Mouse (Mus musculus) large intestine, adult 2 months (tissue): ENCODE measurements around the gene Cyb561d2. TPM values are rescaled to one million over a fixed set of nuclear protein-coding genes. Genes with fewer than 3 reads are reported as not detected.

Experiments used
- DNase-seq: peaks from one replicate; pipeline ENCODE4 v3.0.0-alpha.2; 2012; ENCODE audit warnings: low read depth, low spot score
- WGBS: fragments of 180-500 bp; shearing (Covaris S2); methylation state at CpG from one replicate; pipeline ENCODE4 v1.1.7; 2018; 5-methylcytosine and 5-hydroxymethylcytosine counted together
- polyA plus RNA-seq: library from polyadenylated mRNA; depleted of rRNA; stranded (reverse); fragments of >200 nt; gene quantifications from 2 replicates; pipeline ENCODE4 v1.2.3, GENCODE M21; 2012

Gene Cyb561d2
- polyA plus RNA-seq, 1 experiment, result 43.7 TPM

DNA sequence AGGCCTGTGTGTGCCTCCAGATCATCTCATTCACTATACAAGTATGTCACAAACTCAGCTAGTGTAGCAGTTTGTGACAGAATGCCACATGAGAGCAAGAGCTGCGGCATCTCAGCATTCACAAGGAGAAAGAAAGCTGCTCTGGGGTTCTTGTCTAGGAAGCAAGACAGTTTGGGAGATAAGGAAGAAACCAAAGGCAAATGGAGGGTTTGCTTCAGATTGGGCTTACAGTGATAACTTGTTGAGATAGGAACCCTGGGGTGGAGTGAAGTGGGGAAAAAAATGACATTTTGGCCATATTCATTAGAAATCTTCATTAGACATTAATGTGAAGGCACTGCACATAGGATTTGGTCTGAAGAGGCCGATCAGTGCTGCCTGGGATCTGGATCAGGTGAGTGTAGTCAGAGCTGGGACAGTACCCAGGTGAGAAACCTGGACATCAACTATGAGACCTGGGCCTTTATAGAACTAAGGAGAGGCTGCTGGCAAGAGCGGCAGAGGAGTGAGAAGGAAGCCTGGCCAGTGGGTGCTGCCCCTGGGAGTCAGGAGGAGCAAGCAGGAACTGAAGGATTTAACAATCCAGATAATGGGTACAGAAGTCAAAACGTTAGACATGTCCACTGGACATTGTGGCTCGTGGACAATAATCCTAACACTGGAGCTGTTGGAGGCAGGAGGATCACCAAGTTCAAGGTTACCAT is 10.8 kb upstream of the Cyb561d2 start:
- no peak for DNase-seq
- WGBS, result 80% methylated on average over 5 of the region's 5 CpGs

DNA sequence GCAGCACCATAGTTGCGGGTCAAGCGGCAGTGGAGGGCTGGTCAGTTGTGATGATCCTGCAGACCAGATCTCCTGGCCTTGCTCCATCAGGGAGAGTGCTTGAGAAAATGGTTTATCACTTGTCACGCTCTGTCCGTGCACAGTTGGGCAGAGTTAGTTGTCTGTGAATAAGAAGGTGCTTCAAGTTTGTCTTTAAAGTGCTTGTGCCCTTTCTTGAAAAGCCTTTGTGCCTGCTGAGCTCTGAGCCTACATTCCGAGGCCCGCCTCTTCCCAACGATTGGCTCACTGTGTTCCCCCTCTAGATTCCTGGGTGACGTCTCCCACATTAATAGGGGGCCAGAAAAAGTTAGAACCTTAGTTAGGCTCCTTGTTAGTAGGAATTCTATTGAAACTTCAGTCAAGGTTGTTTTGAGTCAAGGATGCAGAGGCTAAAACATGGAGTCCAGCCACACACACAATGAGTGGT is 9.9 kb upstream of the Cyb561d2 start:
- WGBS, result 36% methylated on average over 8 of the region's 8 CpGs
- no peak for DNase-seq

DNA sequence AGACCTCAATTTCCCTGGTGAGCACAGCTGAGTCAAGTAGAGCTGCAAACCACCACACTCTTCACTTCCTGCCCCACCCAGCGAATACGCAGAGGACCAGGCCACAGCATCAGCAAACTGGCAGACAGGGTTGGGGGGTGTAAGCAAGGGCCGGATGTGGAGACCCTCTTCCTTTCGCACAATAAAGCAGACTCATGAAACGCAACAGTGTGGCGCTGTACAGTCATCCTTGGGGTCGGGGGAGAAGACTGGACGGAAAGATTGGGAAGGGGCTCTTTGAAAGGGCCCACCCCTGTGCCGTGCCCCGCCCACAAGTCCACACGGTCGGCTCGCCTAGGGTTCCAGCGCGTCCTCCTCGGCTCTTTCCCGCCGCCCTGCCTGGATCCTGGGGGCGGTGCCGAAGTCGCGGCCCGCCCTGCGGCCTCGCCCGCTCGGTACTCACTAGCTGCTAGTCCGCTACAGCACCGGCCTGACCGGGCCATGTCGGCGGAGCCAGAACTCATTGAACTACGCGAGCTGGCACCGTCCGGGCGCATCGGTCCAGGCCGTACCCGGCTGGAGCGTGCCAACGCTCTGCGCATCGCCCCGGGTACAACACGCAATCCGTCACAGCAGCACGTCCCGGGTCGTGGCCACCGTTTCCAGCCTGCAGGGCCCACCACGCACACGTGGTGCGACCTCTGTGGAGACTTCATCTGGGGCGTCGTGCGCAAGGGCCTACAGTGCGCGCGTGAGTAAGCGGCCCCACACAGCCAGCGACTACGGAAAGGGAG is 9.3 kb upstream of the Cyb561d2 start, which contains the start of gene Rassf1:
TSS of gene Rassf1 (plus strand) at position 439 of the 773 bp plus-strand sequence.
- DNase-seq, result no peak
- WGBS, result 2% methylated on average over 63 of the region's 63 CpGs

DNA sequence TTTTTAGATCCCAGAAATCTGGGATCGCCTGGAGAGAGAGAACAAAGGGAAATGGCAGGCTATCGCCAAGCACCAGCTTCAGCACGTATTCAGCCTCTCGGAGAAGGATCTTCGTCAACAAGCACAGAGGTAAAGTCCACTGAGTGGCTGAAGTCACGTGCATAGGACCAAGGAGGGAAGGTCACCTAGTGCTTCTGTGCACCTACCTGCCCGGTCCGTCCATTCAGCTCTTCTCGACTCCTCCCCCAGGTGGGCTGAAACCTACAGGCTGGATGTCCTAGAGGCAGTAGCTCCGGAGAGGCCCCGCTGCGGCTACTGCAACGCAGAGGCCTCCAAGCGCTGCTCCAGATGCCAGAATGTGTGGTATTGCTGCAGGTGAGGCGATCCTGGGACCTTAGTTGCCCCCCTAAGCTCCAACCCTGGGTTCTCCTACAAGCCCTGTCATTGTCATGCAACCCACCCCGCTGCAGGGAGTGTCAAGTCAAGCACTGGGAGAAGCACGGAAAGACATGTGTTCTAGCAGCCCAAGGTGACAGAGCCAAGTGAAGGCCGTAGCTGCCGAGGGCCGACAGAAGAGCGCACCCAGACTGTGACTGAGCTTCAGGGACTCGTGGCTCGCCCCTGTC is 8.6 kb upstream of the Cyb561d2 start:
- 65% methylated on average over 23 of the region's 23 CpGs for WGBS
- DNase-seq, result no peak

DNA sequence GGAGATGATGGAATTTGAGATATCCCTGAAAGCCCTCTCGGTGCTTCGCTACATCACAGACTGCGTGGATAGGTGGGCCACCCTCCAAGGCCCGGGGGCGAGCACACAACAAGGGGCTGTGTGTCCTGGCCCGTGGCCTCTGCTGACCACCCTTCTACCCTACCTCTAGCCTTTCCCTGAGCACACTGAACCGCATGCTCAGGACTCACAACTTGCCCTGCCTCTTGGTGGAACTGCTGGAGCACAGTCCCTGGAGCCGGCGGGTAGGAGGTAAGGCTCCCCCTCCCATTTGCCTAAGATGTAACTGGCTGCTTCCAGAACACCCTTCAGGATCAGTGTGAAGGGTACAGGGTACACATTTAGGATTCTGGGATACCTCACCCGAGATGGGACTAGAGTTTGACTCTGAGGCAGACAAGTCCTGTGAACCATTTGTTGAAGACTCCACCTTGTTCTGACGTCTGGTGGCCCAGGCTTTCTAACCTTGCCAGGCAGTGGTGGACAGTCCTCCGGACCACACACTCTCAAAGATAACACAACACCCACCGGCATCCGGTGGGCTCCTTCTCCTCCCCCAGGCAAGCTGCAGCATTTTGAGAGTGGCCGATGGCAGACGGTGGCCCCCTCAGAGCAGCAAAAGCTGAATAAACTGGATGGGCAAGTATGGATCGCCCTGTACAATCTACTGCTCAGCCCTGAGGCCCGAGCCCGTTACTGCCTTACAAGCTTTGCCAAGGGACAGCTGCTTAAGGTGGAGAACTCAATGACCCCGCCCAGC is 7.5 kb upstream of the Cyb561d2 start:
- no peak for DNase-seq
- 87% methylated on average over 20 of the region's 20 CpGs for WGBS

DNA sequence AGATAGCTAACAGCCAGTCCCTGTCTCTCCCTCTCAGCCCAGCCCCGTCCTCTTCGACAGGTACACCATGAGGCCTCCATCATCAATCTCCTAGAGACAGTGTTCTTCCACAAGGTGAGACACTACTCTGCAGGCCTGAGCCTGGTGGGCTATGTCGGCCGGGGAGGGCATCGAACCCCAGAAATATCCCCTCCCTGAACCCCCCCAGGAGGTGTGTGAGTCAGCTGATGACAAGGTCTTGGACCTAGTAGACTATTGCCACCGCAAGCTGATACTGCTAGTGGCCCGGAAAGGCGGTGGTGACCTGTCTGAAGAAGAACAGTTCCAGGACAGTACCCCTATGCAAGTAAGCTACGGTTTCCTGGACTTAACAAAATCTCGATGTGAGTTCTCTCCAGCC is 6.8 kb upstream of the Cyb561d2 start:
- 96% methylated on average over 10 of the region's 10 CpGs for WGBS
- no peak for DNase-seq

DNA sequence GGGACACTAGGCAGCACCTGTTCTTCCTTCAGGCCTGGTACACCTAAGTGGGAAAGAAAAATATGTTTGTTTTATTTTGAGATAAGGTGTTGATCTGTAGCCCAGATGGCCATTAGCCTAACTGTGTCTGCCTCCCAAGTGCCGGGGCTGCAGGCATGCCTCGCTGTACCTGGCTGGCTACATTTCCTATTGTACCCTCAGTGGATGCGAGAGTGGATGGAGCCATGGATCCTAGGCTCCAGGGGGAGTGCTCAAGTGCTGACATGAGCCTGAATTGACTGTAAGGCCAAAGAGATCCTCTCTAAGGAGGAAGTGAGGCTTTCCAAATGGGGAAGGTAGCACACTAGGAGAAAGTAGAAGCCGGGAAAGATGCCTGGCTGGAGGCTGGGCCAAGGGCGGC is 6.0 kb upstream of the Cyb561d2 start:
- no peak for DNase-seq
- 68% methylated on average over 5 of the region's 5 CpGs for WGBS

DNA sequence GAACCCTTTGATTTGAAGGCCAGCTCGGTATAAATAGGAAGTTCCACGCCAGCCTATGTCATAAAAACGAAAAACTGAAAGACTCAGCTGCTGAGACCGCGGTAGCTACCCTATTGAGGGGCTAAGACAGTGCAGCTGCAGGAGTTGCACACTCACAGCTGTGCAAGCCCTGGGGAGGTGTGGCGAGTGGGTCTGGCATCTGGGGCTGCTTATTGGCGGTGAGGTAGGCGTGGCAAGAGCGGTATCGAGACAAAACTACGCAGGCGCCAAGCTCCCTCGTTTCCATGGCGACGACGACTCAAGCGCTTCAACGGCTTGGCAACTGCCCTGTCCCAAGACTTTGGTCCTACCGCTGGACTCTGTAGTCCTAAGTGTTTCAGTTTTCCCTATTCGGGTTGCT is 5.0 kb upstream of the Cyb561d2 start, which contains the start of gene Zmynd10:
TSS of gene Zmynd10 (plus strand) at position 273 of the 400 bp plus-strand sequence.
- no peak for DNase-seq
- 3% methylated on average over 20 of the region's 20 CpGs for WGBS

DNA sequence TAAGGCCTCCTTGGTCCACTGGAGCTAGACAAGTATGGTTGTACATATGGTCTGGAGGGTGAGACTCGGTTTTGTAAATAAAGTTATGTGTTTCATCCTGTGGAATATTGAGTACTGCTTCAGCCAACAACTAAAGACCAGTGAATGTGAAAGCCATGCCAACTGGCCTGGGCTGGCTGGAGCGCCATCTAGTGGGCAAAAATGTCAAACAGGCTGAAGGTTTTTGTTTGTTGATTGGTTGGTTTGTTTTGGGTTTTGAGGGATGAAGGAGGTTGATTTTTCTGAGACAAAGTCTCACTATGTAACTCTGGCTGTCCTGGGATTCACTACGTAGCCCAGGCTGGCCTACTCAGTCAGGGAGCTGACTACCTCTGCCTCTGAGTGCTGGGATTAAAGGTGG is 3.6 kb upstream of the Cyb561d2 start:
- 13% methylated on average over 3 of the region's 3 CpGs for WGBS
- DNase-seq, result no peak

DNA sequence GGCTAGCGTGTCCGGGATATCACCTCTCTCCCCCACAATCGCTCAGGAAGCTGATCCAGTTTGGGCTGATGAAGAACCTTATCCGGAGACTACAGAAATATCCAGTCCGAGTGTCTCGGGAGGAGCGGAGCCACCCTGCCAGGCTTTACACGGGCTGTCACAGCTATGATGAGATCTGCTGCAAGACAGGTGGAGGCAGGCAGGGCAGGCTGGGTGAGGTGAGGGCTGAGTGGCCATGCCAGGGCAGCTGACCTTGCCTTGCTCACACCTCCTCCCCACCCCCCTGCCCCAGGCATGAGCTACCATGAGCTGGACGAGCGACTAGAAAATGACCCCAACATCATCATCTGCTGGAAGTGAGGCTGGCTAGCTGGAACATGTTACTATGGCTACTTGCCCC is 3.2 kb upstream of the Cyb561d2 start:
- 89% methylated on average over 10 of the region's 10 CpGs for WGBS
- DNase-seq, result no peak

DNA sequence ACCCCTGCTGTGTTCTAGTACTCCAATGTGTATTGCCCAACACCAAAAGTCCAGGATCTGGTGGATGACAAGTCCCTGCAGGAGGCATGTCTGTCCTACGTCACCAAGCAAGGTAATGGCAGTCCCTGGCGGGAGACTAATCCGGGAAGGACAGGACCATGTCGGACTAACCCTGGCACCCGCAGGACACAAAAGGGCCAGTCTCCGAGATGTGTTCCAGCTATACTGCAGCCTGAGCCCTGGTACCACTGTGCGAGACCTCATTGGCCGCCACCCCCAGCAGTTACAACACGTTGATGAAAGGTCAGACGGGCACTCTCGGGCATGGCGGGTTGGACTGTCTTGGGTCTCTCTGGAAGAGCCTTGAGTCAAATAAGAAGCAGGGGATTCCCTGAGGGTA is 2.7 kb upstream of the Cyb561d2 start:
- WGBS, result 95% methylated on average over 12 of the region's 12 CpGs
- DNase-seq, result no peak

DNA sequence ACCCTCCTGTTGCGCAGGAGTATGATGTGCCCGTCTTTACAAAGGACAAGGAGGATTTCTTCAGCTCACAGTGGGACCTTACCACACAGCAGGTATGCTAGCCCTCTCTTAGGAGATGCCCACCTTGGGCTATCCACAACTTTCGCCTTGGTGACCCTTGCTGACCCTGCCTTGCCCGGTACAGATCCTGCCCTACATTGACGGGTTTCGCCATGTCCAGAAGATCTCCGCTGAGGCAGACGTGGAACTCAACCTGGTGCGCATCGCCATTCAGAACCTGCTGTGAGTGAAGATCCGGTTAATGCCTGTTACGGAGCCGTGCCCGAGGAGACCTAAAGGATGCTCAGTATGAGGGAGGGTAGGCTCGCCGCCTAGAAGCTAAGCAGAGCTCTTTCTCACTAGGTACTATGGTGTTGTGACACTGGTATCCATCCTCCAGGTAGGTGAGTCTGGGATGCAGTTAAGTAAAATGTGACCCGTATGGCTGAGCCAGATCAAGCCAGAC is 2.3 kb upstream of the Cyb561d2 start:
- WGBS, result 95% methylated on average over 17 of the region's 17 CpGs
- DNase-seq, result no peak

DNA sequence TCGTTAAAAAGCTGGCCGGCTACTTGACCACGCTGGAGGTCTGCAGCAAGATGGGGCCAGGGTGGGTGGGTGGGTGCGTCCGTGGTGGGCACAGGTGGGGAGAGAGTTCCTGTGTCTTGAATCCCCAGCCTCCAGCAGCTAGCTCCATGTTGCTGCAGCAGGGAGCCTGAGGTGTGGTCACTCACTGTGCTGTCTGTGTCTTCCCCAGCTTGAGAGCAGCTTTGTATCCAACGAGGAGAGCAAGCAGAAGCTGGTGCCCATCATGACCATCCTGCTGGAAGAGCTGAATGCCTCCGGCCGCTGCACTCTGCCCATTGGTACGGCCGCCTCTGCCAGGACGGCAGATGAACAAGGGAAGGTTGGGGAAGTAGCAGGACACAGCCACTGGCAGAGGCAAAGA is 1.3 kb upstream of the Cyb561d2 start:
- WGBS, result 85% methylated on average over 11 of the region's 11 CpGs
- DNase-seq, result no peak

DNA sequence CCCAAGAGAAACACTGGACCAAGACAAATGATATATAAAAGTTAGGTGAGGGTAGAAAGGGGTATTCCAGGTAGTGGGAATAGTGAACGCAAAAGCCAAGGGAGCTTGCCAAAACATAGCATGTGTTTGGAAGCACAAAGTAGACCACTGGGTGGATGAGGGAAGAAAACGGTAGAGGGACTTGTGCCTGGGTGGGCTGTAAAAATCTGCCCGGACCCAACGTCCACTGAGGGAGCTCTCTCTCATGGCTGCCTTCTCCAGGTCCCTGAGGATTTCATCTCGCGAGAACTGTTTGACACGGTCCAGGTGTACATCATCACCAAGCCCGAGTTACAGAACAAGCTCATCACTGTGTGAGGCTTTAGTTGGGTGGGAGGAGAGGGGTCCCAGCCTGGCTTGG is 728 bp upstream of the Cyb561d2 start:
- 34% methylated on average over 8 of the region's 8 CpGs for WGBS
- no peak for DNase-seq

DNA sequence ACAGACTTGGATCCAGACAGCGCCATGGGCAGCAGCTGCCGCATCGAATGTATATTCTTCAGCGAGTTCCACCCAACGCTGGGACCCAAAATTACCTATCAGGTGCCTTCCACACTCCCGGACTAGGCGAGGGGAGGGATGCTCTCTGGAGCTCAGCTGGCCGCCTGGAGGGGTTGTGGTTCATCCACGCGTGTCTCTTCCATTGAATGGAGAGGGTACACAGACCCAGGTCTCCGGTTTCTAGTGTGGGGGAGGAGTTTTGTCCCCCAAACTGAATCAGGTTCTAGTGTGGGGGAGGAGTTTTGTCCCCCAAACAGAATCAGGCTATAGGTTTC is 326 bp upstream of the Cyb561d2 start:
- DNase-seq, result no peak
- under 1% methylated on average over 11 of the region's 11 CpGs for WGBS

DNA sequence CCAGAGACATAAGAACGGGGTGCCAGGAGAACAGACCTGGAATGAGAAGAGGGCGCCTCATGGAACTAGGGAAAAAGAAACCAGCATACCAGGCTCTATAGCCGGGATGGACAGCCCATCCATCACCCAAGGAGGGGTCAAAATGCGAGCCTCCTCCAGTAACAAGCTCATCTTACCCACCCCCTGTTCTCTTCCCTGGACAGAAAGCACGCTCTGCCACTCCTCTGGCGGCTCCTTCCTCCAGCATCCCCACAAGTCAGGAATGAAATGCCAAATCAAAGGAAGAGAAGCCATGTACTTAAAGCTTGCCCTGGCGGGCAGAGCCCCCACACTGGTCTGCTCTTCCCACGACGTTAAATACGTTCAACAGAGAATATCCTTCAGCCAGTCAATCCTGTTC is 988 bp downstream of the Cyb561d2 start:
- no peak for DNase-seq
- WGBS, result 30% methylated on average over 10 of the region's 10 CpGs

DNA sequence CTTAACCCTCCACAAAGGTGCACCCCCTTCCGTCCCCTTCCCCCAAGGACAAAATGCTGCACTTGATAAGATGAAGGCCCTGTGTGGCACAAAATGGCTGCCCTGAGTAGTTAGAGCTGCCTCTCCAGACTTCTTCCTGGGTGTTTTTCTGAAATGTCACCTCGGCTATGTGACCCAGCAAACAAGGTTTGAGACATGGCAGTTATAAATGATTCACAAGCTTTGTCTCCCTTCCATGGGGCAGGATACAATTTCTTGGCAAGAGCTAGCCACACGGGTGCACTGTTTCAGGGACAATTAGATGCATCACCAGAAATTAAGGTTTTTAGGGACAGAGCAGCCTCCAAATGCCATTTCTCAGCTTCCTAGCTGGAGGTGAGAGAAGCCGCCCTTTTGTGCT is 1.6 kb downstream of the Cyb561d2 start:
- no peak for DNase-seq
- 58% methylated on average over 4 of the region's 4 CpGs for WGBS

DNA sequence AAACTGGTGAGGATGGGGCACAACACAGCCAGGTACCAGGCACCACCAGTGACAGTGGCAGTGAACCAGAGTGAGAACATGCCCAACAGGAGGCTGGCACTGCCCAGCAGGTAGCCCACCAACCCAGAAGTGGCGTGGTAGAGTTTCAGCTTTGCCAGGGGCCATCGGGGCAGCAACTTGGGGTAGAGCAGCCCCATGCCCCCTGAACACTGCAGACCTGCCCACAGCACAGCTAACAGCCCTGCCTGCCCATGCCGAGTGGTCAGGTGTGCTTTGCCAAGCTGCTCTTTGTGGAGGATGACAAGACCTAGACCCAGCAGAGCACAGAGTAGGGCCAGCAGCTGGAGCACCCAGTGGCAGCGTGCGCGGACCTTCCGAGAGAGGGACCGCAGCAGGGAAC is 2.1 kb downstream of the Cyb561d2 start:
- WGBS, result 98% methylated on average over 8 of the region's 8 CpGs
- no peak for DNase-seq

DNA sequence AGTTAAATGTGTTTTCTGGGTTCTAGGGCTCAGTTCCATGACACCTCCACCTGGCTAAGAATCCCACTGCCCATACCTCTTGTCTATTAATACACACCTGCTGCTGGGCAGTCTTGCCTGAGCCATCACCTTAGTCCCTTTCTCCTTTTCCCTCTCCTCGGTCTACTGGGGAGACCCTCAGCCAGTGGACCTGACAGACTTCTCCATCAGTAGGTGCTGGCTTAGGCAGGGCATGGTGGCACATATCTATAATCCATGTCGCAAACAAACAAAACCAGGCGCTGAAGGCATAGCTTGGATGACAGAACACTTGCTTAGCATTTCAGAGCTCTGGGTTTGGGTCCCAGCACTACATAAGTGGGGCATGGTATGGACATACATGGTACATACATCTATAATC is 3.3 kb downstream of the Cyb561d2 start:
- 87% methylated on average over 3 of the region's 3 CpGs for WGBS
- DNase-seq, result no peak

DNA sequence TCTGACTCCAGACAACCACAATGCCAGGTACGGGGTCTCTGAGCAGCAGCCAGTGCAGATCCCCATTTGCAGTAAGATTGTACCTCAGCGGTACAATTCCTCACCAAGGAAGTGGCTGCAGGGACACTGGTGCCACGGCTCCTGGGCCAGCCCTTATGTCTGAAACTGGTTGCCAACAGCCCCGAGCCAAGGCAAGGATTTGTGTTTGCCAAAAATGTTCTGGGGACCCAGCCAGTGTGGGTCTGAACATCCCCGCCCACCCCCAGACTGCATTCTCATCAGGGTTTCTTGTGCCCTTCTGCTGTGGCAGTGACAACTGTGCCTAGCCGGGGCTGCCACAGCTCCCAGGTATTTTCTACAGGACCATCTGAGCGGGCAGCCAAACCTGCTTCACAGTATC is 3.8 kb downstream of the Cyb561d2 start:
- no peak for DNase-seq
- 90% methylated on average over 7 of the region's 7 CpGs for WGBS
